Mouse (Mus musculus): ENCODE results near the gene Smarca4. TPM values are rescaled to one million over a fixed set of nuclear protein-coding genes. Genes with fewer than 3 reads are reported as not detected.

The Smarca4 gene
- total RNA-seq, 2 experiments from 2014 or later, result 52.4 to 58.3 TPM

DNA sequence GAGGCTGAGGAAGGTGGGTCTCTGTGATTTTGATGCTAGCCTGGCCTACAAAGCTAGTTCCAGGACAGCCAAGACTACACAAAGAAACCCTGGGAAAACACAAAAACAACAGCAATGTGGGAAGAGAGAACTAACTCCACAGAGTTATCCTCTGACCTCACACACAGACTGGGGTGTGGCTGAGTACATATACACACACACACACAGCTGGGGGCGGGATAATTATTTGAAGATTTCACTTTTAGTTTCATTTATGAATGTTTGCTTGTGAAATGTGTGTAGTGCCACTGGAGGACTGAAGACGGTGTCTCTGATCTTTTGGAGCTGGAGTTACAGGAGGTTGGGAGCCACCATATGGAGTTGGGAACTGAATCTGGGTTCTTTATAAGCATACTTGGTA is 14.9 kb upstream of the Smarca4 start:
- no peak for DNase-seq

DNA sequence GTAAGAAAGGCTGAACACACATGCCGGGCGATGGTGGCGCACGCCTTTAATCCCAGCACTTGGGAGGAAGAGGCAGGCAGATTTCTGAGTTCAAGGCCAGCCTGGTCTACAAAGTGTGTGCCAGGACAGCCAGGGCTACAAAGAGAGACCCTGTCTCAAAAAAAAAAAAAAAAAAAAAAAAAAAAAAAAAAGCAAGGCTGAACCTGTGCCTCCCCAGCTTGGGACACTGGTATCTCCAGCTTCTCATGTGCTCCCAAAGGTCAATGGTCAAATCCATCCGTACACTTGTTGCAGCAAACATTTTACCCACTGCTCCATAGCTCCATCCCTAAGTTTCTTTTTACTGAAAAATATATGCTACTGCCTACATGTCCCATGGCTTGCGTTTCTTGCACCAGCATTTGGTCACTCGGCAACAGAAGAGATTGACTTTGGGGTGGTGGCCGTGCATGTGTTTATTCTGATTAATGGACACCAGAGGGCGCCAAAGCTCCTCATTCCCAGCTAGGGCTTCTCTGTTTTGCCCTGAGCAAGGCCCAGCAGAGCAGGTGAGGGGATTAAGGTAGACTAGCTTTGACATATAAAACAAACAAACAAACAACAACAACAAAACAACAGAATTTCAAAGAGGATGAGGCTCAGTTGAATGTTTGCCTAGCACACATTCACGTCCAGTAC is 14.1 kb upstream of the Smarca4 start:
- peak; percentile 59 for DNase-seq

DNA sequence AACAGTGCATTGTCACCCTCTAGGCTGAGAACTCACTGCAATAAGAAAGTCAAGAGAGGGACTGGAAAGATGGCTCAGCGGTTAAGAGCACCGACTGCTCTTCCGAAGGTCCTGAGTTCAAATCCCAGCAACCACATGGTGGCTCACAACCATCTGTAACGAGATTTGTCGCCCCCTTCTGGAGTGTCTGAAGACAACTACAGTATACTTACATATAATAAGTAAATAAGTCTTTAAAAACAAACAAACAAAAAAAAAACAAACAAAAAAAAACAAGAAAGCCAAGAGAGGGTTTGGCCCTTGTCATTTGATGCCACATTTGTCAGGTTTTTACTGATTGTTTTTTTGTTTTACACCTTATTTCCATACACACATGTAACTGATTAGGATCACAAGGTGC is 11.8 kb upstream of the Smarca4 start:
- no peak for DNase-seq

DNA sequence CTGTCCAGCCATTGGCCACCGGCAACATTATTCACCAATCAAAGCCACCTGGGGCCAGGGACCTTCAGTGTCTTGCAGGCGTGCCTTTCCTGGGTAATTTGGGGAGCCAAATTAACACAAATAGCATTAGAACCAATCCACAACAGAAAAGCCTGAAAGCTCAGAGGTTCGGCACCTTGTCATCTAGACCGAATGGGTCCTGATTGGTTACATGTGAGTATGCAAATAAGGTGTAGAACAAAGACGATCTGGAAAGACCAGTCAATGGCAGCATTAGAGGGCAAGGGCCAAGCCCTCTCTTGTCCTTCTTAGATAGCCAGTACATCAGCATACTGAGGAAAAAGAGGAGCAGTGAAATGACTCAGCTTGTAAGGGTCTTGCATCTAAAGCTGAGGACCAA is 10.1 kb upstream of the Smarca4 start:
- DNase-seq, result no peak

DNA sequence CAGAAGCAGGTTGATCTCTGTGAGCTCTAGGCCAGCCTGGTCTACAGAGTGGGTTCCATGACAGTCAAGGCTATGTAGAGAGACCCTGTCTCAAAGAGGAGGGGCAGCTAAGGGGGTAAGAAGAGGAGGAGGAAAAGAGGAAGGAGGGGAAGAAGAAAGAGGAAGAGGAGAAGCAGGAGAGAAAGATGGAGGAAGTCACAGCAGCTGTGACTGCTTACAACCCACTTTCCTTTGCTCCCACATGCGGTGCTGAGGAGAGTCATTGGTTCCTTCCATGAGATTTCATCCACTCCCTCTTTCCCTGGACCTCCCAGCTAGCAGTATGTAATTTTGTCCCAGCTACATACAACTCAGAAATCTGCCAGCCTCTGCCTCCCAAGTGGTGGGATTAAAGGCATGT is 9.3 kb upstream of the Smarca4 start:
- no peak for DNase-seq

DNA sequence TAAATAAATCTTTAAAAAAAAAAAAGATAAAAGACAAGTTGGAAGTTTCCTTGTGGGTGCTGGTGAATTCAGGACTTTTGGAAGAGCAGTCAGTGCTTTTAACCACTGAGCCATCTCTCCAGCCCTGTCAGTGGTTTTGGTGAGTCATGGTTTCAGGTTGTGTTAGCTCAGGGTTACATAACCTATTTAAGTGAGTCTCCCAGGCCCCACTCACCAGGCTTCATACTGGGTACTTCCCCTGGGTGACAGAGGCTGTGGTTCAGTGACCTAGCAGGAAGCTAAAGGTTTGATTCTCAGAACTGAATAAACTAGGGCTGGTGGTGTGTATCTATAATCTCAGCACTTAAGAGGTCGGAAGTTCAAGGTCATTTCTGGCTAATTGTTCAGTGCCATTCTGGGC is 6.1 kb upstream of the Smarca4 start:
- no peak for DNase-seq

DNA sequence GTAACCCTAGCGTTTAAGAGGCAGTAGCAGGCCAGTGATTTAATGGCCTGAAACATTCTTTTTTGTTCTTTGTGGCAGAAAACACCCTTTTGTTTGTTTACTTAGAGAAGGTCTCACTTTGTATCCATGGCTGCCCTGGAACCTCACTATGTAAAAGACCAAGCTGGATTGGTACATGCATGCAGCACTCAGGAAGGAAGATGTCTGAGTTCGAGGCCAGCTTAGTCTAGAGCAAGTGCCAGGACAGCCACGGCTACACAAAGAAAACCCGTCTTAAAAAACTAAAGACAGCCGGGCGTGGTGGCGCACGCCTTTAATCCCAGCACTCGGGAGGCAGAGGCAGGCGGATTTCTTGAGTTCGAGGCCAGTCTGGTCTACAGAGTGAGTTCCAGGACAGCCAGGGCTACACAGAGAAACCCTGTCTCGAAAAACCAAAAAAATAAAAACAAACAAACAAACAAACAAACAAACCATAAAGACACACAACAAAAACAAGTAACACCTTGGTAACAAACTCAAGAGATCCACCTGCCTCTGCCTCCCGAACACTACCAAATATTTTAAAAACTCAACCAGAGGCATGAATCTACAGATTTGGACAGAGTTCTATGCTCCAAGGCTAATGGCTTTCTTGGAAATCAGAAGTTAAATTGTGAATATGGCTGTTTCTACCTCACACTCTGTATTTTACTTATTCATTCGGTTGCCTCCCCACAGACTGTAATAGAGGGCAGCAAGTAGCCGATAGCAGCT is 929 bp upstream of the Smarca4 start:
- DNase-seq, result no peak

DNA sequence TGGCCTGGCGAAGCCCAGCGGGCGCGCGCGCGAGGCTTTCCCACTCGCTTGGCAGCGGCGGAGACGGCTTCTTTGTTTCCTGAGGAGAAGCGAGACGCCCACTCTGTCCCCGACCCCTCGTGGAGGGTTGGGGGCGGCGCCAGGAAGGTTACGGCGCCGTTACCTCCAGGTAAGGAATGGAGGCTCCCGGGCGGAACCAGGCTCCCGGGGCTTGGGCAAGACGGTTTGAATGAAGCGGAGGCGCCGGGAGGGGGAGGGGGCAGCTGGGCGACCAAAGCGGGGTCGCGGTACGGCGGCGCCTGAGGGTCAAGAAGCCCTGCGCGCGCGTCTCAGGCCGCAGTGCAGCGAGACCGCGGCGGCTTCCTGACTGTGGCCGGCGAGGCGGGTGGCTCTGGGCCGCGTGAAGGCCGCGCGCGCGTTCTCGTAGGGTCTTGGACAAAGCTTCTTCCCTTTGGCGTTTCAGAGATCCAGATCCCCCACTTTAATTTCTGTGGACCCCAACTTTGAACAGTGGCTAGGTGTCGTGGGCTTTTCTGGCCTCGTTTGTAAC is 338 bp downstream of the Smarca4 start:
- DNase-seq, result peak; percentile 90

DNA sequence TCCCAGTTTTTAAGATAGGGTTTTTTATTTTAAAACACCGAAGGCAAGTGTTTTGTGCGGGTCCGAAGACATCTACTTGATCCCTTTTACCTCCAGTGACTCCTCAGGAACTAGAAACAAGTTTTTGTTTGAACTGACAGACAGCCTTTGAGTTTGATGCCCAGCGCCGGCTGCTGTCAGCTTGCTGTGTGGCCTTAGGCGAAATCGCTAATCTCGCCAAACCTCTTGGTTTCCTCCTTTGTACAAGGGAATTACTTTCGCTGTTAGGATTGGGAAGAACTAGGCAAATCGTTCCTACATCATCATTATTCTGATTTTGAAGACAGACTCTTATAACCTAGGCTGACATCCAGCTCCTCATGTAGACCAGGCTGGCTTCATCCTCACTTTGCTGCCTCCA is 1.1 kb downstream of the Smarca4 start:
- DNase-seq, result no peak

DNA sequence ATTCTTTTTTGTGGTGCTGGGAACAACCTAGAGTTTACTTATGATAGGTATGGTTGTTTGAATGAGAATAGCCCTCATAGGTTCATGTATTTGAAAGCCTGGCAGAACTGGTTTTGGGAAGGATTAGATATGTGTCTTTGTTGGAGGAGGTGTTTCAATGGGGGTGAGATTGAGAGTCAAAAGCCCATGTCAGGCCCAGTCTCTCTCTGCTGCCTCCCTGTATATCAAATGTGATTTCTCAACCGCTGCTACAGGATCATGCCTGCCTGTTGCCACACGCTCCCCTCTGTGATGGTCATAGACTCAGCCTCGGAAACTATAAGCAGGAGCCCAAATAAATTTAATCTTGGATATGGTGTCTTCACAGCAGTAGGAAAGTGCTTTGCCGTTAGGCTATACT is 4.3 kb downstream of the Smarca4 start:
- no peak for DNase-seq

DNA sequence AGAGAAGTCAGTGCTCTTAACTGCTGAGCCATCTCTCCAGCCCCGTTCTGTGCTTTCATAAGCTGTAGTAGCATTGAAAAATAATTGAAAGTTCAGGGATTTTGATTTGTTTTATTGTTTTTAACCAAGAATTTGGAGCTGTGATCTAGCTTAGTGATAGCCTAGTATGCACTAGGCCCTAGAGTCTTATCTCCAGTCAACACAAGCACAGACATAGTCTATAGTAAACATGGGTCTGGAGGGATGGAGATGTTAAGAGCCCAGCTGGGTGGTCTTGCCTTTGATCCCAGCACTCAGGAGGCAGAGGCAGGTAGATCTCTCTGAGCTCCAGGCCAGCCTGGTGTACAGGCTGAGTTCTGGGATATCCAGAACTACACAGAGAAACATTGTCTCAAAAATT is 6.7 kb downstream of the Smarca4 start:
- DNase-seq, result no peak

DNA sequence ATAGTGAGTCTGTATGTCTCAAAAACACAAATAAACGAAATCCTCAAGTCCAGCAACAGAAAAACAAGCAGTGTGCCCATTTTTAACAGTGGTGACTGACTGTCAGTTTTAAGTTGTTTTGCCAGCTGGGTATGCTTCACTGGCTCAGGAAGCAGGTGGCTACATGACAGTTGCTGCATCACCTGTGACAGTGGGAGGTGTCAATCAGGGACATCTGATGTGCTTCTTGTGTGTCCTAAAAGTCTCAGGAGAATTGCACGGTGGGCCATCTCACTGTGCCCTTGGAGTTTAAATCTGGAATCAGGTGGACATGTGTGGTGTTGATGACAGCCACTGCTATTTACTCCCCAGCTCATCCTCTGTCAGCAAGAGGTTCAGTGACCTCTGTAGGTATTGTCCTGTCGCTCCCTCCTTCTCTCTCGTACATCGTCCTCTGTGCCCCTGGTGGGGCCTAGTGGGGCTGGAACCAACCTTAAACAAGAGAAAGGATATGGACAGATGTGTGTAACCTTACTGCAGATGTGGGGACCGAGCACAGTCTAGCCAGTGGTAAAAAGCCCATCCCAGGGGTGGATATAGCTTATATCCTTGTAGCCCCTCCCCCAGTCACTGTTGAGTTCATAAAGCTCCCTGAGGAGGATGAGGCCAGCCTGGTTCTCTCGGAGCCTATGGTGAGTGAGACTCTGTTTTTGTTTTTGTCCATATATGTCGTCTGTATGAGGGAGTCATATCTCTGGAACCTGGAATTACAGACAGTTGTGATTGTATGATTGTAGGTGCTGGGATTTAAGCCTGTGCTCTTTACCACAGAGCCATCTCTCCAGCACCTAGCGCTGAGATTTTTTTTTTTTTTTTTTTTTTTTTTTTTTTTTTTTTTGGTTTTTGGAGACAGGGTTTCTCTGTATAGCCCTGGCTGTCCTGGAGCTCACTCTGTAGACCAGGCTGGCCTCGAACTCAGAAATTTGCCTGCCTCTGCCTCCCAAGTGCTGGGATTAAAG is 9.7 kb downstream of the Smarca4 start:
- DNase-seq, result no peak

DNA sequence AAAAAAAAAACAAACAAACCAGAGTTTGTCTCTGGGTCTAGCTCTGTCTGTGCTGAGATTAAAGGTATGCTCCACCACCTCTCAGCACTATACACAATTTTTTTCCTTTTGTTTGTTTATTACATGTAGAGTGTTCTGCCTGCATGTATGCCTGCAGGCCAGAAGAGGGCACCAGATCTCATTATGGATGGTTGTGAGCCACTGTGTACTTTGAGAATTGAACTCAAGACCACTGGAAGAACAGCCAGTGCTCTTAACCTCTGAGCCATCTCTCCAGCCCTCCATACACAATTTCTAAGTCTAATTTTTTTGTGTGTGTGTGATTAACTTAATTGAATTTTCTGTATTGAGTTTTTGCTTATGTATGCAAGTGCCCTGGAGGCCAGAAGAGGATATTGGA is 10.6 kb downstream of the Smarca4 start:
- no peak for DNase-seq

DNA sequence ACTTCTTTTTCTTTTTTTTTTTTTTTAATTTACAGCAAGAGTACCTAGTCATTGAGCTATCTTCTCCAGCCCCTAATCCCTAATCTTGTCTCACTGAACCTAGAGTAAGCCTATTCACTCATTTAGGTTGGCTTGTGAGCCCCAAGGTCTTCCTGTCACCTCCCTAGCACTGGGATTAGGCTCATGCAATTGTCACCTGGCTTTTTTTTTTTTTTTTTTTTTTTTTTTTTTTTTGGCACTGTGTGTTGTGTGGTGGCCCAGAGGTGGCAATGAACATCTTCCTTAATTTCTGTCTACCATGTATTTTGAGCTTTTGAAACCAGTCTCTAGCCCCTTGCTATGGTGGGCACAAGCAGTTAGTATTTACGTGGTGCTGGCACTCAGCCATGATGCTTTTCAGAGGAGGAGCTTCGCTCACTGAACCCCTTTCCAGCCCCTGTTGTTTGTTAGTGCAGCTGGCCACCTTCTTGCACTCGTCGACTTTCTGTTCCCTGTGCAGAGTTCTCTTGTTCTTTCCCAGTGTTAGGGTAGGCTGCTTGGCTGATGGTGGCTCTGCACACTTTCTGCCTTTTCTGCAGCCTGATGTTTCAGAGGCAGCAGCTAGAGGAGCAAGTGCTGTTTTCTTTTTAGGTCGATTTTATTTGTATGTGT is 11.3 kb downstream of the Smarca4 start:
- DNase-seq, result no peak

DNA sequence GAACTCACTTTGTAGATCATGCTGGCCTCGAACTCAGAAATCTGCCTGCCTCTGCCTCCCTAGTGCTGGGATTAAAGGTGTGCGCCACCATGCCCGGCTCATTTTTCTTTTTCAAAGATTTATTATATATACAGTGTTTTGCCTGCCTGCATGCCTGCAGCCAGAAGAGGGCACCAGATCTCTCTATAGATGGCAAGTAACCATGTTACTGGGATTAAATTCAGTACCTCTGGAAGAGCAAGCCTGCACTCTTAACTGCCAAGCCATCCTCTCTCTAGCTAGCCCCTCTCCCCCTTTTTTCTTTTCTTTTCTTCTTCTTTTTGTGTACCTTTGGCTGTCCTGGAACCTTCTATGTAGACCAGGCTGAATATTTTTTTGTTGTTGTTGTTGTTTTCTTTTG is 14.7 kb downstream of the Smarca4 start:
- peak; percentile 26 for DNase-seq

DNA sequence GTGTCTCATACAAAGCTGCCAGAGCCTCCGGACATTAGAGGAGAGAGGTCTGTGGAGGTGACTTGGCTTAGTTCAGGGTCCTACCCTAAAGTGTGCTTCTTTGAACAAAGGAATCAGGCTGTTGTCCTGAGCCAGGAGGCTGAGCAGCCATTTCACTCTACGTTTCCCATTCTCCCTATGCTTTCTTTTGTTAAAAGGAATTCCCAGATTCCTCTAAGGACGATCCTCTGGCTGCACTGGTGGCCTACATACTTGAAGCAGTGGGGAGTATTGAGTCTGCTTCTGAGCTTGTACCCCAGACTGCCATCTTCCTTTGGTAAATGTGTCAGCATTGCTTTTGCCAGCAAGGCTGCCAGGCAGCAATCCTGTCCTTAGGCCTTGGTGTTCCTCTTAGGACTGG is 17.1 kb downstream of the Smarca4 start:
- DNase-seq, result no peak

DNA sequence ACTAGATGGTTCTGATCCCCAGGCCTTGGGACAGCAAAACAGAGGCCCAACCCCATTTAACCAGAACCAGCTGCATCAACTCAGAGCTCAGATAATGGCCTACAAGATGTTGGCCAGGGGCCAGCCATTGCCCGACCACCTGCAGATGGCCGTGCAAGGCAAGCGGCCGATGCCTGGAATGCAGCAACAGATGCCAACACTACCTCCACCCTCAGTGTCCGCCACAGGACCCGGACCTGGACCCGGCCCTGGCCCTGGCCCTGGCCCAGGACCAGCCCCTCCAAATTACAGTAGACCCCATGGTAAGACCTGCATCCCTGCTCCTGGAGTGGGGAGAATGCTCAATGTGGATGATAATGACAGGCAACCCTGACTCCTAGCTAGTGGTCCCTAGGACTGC is 19.7 kb downstream of the Smarca4 start:
- no peak for DNase-seq

DNA sequence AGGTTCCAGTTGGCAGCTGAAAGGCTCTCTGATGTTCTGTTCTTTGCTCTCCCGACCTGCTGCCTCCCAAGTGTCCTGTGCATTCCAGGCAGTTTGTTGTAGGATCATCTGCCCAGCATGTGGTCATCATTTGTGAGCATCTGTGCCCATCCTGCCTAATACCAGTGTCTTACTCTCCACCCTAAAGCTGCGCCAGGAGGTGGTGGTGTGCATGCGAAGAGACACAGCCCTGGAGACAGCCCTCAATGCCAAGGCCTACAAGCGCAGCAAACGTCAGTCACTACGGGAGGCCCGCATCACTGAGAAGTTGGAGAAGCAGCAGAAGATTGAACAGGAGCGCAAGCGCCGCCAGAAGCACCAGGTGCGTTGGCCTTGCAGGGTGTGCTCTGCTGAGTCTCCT is 23.1 kb downstream of the Smarca4 start:
- DNase-seq, result no peak

DNA sequence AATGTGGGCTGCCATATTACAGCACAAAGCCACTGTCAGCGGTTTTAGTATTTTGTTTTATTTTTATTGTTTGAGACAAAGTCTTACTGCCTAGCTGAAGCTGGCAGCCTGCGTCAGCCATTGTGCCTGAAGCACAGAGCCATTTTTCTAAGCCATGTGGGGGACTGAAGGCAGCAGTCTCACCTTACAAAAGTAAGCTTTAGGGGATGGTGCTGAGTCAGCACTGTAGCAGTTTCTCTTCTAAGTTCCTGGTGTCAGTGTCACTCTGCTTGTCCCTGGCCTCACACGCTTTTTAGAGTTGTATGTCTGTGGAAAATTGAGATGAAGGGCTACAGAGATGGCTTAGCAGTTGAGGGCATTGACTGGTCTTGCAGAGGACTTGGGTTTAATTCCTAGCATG is 30.4 kb downstream of the Smarca4 start:
- DNase-seq, result no peak

DNA sequence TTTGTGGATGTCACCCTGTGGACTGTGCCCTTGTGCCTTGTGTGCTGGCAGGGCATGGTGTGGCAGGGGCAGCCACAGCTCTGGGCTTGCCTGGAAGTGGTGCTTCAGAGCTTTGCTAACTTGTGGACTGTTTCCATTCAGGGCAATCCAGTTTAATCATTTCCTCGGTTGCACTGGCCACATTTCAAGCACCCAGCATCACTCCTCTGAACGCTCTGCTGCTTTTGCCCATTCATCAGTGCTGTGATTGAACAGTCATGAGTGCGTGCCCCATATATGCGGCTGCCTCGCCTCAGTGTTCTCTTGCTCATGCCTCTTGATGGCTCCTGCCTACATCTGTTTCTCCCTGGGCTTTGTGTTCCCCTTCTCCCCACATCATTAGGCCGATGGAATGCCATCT is 31.8 kb downstream of the Smarca4 start:
- no peak for DNase-seq

DNA sequence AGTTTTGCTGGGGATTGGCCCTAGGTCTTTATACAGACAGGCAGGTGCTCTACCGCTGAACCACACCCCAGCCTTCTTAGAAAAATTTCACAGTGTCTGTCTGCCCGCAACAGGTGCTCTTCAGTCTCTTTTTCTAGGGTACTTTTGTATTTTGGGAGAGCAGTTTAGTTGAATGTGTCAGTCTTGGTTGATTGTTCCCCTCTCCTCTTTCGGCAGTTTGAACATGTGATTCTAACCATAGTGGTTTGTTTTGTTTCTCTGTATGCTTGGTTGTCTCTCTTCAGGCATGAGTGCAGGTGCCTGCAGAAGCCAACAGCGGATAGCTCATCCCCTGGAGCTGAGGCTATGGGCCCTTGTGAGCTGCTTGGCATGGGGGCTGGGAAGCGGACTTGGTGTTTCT is 36.3 kb downstream of the Smarca4 start:
- no peak for DNase-seq

DNA sequence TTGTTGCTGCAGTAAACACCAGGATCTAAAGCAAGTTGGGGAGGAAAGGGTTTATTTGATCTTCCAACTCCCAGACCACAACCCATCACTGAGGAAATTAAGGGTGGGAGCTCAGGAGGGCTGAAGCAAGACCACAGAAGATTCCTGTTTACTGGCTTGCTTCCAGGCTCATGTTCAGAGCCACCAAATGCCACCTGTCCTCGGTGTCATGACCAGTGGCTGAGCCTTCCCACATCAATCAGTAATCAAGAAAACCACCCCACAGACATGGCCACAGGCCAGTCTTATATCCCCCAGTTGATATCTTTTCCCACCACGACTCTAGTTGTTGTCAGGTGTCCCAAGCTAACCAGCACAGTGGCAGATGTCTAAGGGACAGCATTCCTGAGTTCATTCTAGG is 37.3 kb downstream of the Smarca4 start:
- DNase-seq, result no peak
